Mouse (Mus musculus): Measurements from ENCODE around the gene Plekha7.

The Plekha7 gene

GRCm38 (mm10) chr7:116184358-116185057 lies 123.7 kb downstream of the Plekha7 start:
- DNase-seq = no peak

- DNase-seq = peak; percentile 83 to 84
Observed at GRCm38 (mm10) chr7:116182451-116182850, 125.7 kb downstream of the Plekha7 start.

GRCm38 (mm10) chr7:116181444-116181946 lies 126.7 kb downstream of the Plekha7 start:
- no peak for DNase-seq

GRCm38 (mm10) chr7:116178916-116179315 lies 129.3 kb downstream of the Plekha7 start:
- no peak for DNase-seq

GRCm38 (mm10) chr7:116172774-116173173 lies 135.4 kb downstream of the Plekha7 start:
- DNase-seq = peak in 1 of 2 experiments; percentile 25

GRCm38 (mm10) chr7:116169426-116169825 lies 138.8 kb downstream of the Plekha7 start:
- no peak for DNase-seq

GRCm38 (mm10) chr7:116168224-116168623 lies 140.0 kb downstream of the Plekha7 start:
- DNase-seq = no peak

GRCm38 (mm10) chr7:116164232-116164631 lies 143.9 kb downstream of the Plekha7 start:
- no peak for DNase-seq

- peak; percentile 73 to 74 for DNase-seq
Observed at GRCm38 (mm10) chr7:116161544-116161943, 146.6 kb downstream of the Plekha7 start.

- no peak for DNase-seq
Observed at GRCm38 (mm10) chr7:116156894-116157143, 151.4 kb downstream of the Plekha7 start.

- DNase-seq = no peak
Observed at GRCm38 (mm10) chr7:116156072-116156893, 151.9 kb downstream of the Plekha7 start.

GRCm38 (mm10) chr7:116153781-116154368 lies 154.3 kb downstream of the Plekha7 start:
- no peak for DNase-seq

GRCm38 (mm10) chr7:116149568-116149967 lies 158.6 kb downstream of the Plekha7 start:
- DNase-seq = no peak

- peak in 1 of 2 experiments; percentile 35 for DNase-seq
Observed at GRCm38 (mm10) chr7:116147114-116147513, 161.1 kb downstream of the Plekha7 start.

GRCm38 (mm10) chr7:116145030-116145429 lies 163.1 kb downstream of the Plekha7 start:
- no peak for DNase-seq

- DNase-seq = no peak
Observed at GRCm38 (mm10) chr7:116137671-116138070, 170.5 kb downstream of the Plekha7 start.

- DNase-seq = no peak
Observed at GRCm38 (mm10) chr7:116137149-116137548, 171.0 kb downstream of the Plekha7 start.

- DNase-seq = peak; percentile 24 to 45
Observed at GRCm38 (mm10) chr7:116134413-116135292, 173.5 kb downstream of the Plekha7 start.

- peak; percentile 93 to 96 for DNase-seq
Observed at GRCm38 (mm10) chr7:116132078-116132477, 176.1 kb downstream of the Plekha7 start.

GRCm38 (mm10) chr7:116131390-116131789 lies 176.8 kb downstream of the Plekha7 start:
- peak; percentile 72 for DNase-seq

- no peak for DNase-seq
Observed at GRCm38 (mm10) chr7:116129374-116129773, 178.8 kb downstream of the Plekha7 start.

GRCm38 (mm10) chr7:116128286-116128685 lies 179.9 kb downstream of the Plekha7 start:
- DNase-seq = no peak

GRCm38 (mm10) chr7:116127052-116127451 lies 181.1 kb downstream of the Plekha7 start:
- DNase-seq = no peak
